Mouse (Mus musculus): Measurements from ENCODE around the gene Fnbp1l. TPM values are rescaled to one million over a fixed set of nuclear protein-coding genes. Genes with fewer than 3 reads are reported as not detected.

Fnbp1l gene
- total and polyA plus RNA-seq, 2 experiments from 2014 or later: 135 to 209 TPM

DNA sequence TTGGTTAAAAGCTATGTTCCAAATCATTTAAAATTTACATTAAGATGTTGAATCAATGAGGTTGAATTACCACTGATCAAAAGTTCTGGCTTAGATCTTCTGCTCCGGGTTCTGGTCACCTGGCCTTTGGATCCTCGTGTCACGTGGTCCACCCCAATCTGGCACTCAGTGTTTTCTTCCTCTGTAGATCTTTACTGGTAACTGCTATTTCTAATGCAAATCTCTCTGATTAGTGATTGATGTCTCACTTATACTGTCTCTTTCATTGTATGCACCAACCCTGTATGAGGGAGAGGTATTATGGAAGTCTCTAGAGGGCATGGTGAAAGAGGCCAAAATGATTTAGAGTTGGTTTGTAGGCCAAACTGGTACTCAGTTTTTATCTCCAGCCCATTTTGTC is 127.5 kb downstream of the Fnbp1l start:
- Histone ChIP-seq H3K27ac (ENCODE audit: low read depth, low read length) (peak overlapping the region; percentile 39; the same call in 1 of the 2 replicates), H3K4me2 (ENCODE audit: low read depth, low read length, poor library complexity, severe bottlenecking) (no peak overlapping the region), H3K9ac (replicated peaks; ENCODE audit: low read length, poor library complexity, severe bottlenecking) (no peak overlapping the region), H3K9me3 (ENCODE audit: low read length) (no peaks in the 10 kb centered on the region), H3K36me3 (ENCODE audit: insufficient read depth, low read length) (no peaks in the 10 kb centered on the region), H3K4me3 (ENCODE audit: low read depth, low read length) (no peak overlapping the region), H3K4me1 (ENCODE audit: insufficient read depth, low read length) (peaks cover 10% of the 10 kb centered on the region), H3K27me3 (ENCODE audit: insufficient read depth, low read length) (no peaks in the 10 kb centered on the region)
- 75% methylated on average over 3 of the region's 3 CpGs for WGBS
- TF ChIP-seq CTCF (IDR thresholded peaks at IDR 0.05): no peak
- ATAC-seq (ENCODE audit: low FRiP score) (no peak), DNase-seq (ENCODE audit: low spot score) (no peak)

DNA sequence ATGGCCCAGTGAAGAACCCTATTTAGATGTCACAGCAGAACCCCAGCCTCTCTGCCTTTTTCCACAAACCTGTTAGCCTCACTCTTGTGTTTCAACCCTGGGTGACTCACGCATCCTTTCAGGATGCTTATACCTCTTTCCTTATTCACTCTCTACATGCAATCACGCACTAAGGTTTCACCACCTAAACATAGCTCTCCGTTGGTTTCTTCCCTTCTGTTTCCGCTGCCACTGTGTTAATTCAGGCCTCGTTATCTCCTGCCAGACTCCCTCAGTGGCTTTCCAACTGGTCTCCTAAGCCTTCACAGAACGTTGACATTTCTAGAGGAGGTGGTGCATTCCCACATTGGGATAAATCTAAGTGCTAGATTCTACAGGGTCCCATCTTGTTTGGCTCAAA is 128.9 kb downstream of the Fnbp1l start:
- H3K36me3 ChIP-seq (ENCODE audit: insufficient read depth, low read length): no peaks in the 10 kb centered on the region
- H3K4me3 ChIP-seq (ENCODE audit: low read depth, low read length): no peak overlapping the region
- H3K4me2 ChIP-seq (ENCODE audit: low read depth, low read length, poor library complexity, severe bottlenecking): no peak overlapping the region
- H3K27me3 ChIP-seq (ENCODE audit: insufficient read depth, low read length): no peaks in the 10 kb centered on the region
- no peak overlapping the region for H3K9ac ChIP-seq (replicated peaks; ENCODE audit: low read length, poor library complexity, severe bottlenecking)
- no peaks in the 10 kb centered on the region for H3K9me3 ChIP-seq (ENCODE audit: low read length)
- peaks cover 11% of the 10 kb centered on the region for H3K4me1 ChIP-seq (ENCODE audit: insufficient read depth, low read length)
- no peak overlapping the region for H3K27ac ChIP-seq (ENCODE audit: low read depth, low read length)
- WGBS: 79% methylated on average over 6 of the region's 6 CpGs
- DNase-seq (ENCODE audit: low spot score) (no peak), ATAC-seq (ENCODE audit: low FRiP score) (no peak)
- no peak for TF ChIP-seq CTCF (IDR thresholded peaks at IDR 0.05)

Small RNAs within 50 kb of the gene (microRNA-seq; reads per million reads assigned to microRNA genes)
- gene Mir7657 (ENCODE audit: borderline number of aligned reads): not detected

Other genes with a start within 250 kb of the Fnbp1l start
- gene Pde5a, start 109.2 kb upstream of the Fnbp1l start, total RNA-seq (2014; rRNA removed): 5.5 and 7.7 TPM in 2 replicates
- gene Pde5a, start 109.2 kb upstream of the Fnbp1l start, polyA plus RNA-seq (2015; fragmentation: Nextera tagmentation; extraction: Ambion mirVana): 1.0 TPM in 2 replicates